Mouse (Mus musculus): Measurements from ENCODE around the gene Dtnbp1.

The Dtnbp1 gene

DNA sequence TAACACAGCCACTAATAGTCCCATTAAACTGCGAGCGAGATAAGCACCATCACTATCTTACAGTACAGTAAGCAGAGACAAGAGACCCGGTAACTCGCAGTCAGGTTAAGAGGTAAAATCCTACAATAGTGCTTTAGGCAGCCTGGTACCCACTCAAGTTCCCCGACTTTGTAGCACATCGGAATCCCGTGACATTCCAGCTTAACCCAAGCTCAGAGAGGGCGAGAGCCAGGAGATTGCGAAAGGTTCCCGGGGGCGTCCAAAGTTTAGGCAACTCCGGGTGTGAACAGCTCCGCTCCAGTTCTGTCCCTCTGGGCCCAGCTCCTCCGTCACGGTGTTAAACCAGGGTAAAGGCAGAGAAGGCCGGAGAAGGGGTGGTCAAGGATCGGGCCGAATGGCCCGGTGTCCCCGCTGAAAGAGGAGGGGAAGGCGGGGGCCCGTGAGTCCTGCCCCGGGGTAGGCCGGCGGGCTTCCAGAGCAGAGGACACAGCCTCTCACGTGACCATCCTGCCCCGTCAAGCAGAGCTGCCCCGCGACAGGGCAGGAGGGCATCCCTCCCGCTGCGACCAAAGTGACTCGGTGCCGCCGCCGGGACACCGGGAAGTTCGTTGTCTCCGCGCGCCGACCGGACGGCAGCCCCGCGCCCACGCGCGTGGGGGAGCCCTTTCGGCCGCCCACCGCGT lies 578 bp downstream of the Dtnbp1 start:
- DNase-seq (ENCODE audit: inconsistent ontology term), result peak; percentile 92

DNA sequence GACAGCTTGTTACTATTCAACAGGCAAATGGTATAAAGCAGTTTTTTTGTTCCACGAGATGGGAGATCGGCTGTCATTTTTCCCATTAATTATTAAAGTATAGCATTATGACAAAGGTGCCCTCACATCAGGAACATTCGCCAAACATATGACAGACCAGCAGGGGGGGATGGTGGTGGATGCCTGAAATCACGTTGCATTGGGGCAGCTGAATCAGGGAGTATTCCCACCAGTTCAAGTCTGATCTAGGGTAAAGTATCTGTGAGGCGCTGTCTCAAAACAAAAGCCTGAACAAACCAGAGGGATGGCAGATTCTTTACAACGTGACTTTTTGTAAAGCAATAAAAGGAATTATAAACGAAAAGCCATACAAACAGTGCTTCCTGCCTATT lies 1.1 kb downstream of the Dtnbp1 start:
- peak; percentile 80 for DNase-seq (ENCODE audit: inconsistent ontology term)

- DNase-seq (ENCODE audit: inconsistent ontology term), result no peak
Observed at GRCm38 (mm10) chr13:44999211-44999610, 2.7 kb downstream of the Dtnbp1 start.

GRCm38 (mm10) chr13:44996339-44996738 lies 5.6 kb downstream of the Dtnbp1 start:
- no peak for DNase-seq (ENCODE audit: inconsistent ontology term)

DNA sequence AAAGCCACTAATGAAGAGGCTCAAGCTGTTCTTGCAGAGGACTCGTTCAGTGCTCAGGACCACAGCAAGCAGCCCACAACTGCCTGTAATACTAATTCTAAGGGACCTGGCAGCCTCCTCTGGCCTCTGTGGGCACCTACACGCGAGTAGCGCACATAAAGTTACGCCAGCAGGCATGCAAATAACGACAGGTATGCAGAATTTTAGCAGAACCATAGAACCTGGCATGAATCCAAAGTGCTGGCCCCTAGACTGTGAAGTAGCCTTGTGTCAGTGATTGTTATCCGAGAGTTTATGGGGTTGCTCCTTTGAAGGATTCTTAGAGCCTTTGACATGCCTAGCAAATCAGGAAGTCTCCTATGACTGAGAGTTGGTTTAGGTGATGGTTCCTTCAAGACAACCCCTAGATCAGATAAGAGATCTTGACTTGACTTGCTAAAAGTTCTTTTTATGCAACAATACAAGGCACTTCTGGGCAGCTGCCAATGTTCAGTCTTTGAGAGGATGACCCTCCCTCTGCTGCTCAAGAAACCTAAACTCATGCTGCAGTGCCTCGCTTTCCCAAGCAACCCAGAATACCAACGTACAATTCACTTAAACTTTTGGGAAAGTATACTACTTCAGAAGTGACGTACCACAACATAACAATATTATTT lies 9.3 kb downstream of the Dtnbp1 start:
- no peak for DNase-seq (ENCODE audit: inconsistent ontology term)

DNA sequence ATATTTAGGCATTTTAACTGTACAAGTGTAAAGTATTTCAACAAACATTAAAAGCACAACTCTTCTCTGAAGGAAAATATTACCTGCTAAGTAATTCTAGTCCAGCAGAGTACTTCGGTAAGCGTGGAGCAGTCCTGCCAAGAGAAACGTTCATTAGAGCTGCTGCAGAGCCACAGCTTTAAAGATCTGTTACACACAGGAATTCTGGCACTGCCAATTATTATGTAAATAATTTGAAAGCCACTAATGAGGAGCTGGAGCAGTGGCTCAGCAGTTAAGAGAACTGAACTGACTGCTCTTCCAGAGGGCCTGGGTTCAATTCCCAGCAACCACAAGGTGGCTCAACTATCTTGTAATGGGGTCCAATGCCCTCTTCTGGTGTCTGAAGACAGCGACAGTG lies 10.0 kb downstream of the Dtnbp1 start:
- peak; percentile 55 for DNase-seq (ENCODE audit: inconsistent ontology term)

DNA sequence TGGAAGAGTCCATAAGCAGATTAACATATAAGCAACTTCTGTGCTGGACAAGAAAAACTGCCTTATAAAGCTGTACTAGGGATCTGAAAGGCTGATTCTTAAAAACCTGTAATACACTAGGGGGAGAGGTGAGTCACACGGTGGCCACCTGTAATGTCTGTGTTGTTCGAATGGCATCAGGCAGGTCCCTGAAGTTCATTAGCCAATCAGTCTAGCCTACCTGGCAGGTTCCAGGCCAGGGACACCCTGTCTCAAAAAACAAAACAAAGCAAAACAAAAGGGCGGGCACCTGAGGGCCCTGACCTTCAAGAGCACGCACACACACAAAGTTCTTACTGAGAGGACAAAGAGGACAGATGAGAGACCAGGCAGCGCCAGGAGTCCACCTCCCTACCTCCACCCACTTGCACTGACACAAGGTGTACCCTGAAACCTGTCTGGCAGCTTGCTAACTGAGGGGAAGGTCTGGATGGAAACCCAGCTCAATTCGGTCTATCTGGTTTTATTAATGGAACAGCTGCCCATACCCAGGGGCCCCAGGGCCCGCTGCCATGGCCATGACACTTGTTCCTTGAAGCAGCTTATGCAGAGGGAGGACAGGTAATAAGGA lies 11.8 kb downstream of the Dtnbp1 start:
- no peak for DNase-seq (ENCODE audit: inconsistent ontology term)

DNA sequence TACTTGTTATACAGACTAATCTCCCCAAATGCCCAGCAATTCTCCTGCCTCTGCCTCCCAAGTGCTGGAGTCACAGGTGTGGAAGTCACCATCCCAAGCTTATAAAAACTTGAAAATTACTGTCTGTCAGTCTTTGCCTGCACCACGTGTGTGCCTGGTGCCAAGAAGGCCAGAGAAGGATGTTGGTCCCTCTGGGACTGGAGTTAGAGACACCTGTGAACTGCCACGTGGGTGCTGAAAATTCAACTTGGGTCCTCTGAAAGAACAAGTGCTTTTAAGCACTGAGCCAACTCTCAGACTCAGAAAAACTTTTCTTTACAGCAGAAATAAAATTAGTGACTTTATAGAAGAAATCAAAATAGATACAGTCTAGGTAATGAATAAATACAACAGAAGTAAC lies 15.6 kb downstream of the Dtnbp1 start:
- no peak for DNase-seq (ENCODE audit: inconsistent ontology term)

GRCm38 (mm10) chr13:44985321-44985720 lies 16.6 kb downstream of the Dtnbp1 start:
- DNase-seq (ENCODE audit: inconsistent ontology term), result no peak

GRCm38 (mm10) chr13:44983635-44984401 lies 18.1 kb downstream of the Dtnbp1 start:
- no peak for DNase-seq (ENCODE audit: inconsistent ontology term)

- DNase-seq (ENCODE audit: inconsistent ontology term), result no peak
Observed at GRCm38 (mm10) chr13:44982799-44983198, 19.1 kb downstream of the Dtnbp1 start.

GRCm38 (mm10) chr13:44979433-44979832 lies 22.5 kb downstream of the Dtnbp1 start:
- no peak for DNase-seq (ENCODE audit: inconsistent ontology term)

- peak; percentile 37 for DNase-seq (ENCODE audit: inconsistent ontology term)
Observed at GRCm38 (mm10) chr13:44977483-44978141, 24.3 kb downstream of the Dtnbp1 start.

DNA sequence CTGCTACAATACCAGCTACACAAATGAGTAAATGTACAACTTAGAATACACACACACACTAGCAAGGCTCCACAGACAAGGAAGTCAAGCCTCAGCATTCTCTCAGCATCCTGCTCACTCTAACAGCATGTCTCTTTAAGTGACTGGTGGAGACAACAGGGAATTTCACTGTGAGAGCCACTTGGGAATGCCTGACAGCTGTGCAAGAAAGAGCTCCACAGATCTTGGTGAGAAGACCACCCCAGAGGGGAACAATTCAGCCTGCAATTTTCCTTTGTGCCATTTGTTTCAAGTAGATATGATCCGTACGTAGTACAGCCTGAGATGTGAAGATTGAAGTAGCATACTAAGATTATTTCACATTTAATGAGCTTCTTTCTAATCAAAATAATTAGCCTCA lies 24.9 kb downstream of the Dtnbp1 start:
- no peak for DNase-seq (ENCODE audit: inconsistent ontology term)

GRCm38 (mm10) chr13:44960542-44961291 lies 41.2 kb downstream of the Dtnbp1 start:
- DNase-seq (ENCODE audit: inconsistent ontology term), result peak; percentile 70

- DNase-seq (ENCODE audit: inconsistent ontology term), result no peak
Observed at GRCm38 (mm10) chr13:44957049-44957448, 44.9 kb downstream of the Dtnbp1 start.

DNA sequence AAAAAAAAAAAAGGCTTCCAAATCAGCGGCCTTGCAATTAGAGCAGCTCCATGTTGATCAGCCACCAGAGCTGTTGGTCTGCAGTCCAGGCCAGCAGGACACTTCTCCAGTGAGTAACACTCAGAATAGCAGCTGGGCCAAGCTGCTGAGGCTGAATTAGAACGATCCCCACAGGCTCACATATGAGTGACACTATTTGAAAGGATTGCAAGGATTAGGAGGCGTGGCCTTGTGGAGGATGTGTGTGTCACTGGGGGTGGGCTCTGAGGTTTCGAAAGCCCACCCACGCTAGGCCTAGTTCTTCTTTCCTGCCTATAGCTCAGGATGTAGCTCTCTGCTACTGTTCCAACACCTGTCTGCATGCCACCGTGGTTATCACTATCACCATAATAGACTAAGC lies 46.2 kb downstream of the Dtnbp1 start:
- no peak for DNase-seq (ENCODE audit: inconsistent ontology term)

GRCm38 (mm10) chr13:44954232-44954568 lies 47.7 kb downstream of the Dtnbp1 start:
- DNase-seq (ENCODE audit: inconsistent ontology term), result no peak

GRCm38 (mm10) chr13:44953546-44954231 lies 48.3 kb downstream of the Dtnbp1 start:
- peak; percentile 69 for DNase-seq (ENCODE audit: inconsistent ontology term)

DNA sequence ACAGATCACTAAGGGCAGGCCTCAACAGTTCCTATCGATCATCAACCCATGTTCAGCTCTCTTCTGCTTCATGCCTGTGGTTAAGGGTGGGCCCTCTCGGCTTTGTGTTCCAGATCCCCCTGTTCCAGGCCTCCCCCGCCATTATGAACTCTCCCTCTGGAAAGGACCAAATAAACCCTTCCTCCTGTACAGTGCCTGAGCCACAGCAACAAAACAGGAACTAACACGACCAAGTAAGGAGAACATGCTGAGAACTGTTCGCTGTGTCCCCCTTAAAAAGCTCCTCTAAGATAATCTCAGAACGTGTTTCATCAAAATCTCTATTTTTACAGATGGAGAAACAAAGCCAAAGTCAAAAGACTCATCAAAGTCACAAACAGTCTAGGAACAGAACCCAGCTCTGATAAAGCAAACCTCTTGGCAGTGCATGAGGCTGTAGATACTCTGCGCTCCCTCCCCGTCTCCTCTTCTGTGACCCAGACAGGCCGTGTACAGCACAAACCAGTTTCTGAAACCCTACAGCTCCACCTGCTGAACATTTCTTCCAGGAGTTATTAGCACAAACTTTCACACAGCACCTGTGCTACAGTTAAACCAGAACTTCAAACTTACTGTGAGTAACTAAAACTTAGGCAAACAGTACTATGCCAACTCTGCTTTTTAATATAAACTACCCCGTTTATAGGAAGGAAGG lies 49.4 kb downstream of the Dtnbp1 start:
- no peak for DNase-seq (ENCODE audit: inconsistent ontology term)
